Mouse (Mus musculus): Measurements from ENCODE around the gene Efr3b. TPM values are rescaled to one million over a fixed set of nuclear protein-coding genes. Genes with fewer than 3 reads are reported as not detected.

Efr3b gene
- total and polyA plus RNA-seq, 2 experiments from 2014 or later = 32.8 to 111 TPM

DNA sequence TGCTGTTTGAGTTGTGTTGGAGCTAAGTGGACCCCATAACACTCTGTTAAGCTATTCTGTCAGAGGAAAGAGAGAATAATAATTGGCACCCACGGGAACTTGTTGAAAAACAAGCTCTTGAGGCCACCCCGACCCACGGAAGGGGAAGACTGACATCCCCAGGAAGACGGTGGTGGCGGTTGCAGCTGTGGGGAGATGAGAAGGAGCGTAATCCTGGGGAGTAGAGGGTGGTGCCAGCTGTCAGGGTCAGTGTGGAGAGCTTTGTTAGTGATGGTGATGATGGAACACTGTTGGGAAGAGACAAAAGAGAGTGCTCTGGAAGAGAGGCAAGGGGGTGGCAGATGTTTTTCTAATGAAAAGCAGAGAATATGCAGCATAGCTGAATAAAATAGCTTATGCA is 9.3 kb upstream of the Efr3b start:
- Histone ChIP-seq H3K36me3 (ENCODE audit: insufficient read depth, low read length) (no peaks in the 10 kb centered on the region), H3K27ac (ENCODE audit: low read depth, low read length) (no peak overlapping the region), H3K9me3 (ENCODE audit: low read length) (no peaks in the 10 kb centered on the region), H3K4me2 (ENCODE audit: low read depth, low read length, poor library complexity, severe bottlenecking) (no peak overlapping the region), H3K27me3 (ENCODE audit: insufficient read depth, low read length) (no peaks in the 10 kb centered on the region), H3K4me3 (ENCODE audit: low read depth, low read length) (no peak overlapping the region), H3K4me1 (ENCODE audit: insufficient read depth, low read length) (no peaks in the 10 kb centered on the region), H3K9ac (replicated peaks; ENCODE audit: low read length, poor library complexity, severe bottlenecking) (no peak overlapping the region)
- DNase-seq (ENCODE audit: low spot score) = no peak
- TF ChIP-seq CTCF (IDR thresholded peaks at IDR 0.05) = no peak
- no peak for ATAC-seq (ENCODE audit: low FRiP score)
- 47% methylated on average over 6 of the region's 6 CpGs for WGBS

DNA sequence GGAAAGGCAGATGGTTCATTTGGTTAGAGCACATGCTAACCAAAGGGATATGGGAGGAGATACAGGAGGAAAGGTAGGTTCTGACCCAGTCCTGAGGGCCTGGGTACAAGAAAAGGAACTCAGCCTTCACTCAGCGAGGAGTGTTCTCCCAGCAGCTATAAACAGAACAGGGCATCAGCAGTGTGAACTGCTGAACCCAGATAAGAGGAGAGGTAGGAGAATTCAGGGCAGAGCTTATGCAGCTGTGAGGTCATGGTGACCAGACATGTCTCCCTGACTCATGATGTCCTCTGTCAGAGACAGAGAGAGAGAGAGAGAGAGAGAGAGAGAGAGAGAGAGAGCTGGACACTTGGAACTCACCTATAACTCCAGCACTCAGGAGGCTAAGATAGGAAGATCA is 7.3 kb upstream of the Efr3b start:
- Histone ChIP-seq H3K27me3 (ENCODE audit: insufficient read depth, low read length) (no peaks in the 10 kb centered on the region), H3K36me3 (ENCODE audit: insufficient read depth, low read length) (no peaks in the 10 kb centered on the region), H3K9me3 (ENCODE audit: low read length) (no peaks in the 10 kb centered on the region), H3K27ac (ENCODE audit: low read depth, low read length) (no peak overlapping the region), H3K9ac (replicated peaks; ENCODE audit: low read length, poor library complexity, severe bottlenecking) (no peak overlapping the region), H3K4me3 (ENCODE audit: low read depth, low read length) (no peak overlapping the region), H3K4me1 (ENCODE audit: insufficient read depth, low read length) (no peaks in the 10 kb centered on the region), H3K4me2 (ENCODE audit: low read depth, low read length, poor library complexity, severe bottlenecking) (no peak overlapping the region)
- no peak for ATAC-seq (ENCODE audit: low FRiP score)
- WGBS = 84% methylated on average over 1 of the region's 1 CpGs
- TF ChIP-seq CTCF (IDR thresholded peaks at IDR 0.05) = no peak
- no peak for DNase-seq (ENCODE audit: low spot score)

DNA sequence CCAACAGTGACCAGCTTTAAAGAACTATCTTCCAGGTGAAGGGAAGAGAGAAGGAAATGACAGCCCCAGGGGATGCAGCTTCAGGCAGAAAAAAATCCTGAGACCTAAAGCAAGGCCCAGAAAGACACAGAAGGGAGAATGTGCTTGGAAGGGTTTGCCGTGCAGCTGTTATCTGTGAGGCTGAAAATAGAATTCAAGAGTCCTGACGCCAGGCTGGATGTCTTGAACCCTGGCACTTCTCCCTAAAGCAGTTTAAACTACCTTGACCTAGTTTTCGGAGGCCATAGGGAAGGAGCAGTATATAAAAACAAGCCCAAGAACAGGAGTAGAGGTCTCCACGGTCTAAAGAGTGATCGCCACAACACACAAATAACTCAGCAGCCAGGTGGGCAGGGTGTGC is 3.7 kb upstream of the Efr3b start:
- Histone ChIP-seq H3K9ac (replicated peaks; ENCODE audit: low read length, poor library complexity, severe bottlenecking) (no peak overlapping the region), H3K27ac (ENCODE audit: low read depth, low read length) (no peak overlapping the region), H3K9me3 (ENCODE audit: low read length) (no peaks in the 10 kb centered on the region), H3K36me3 (ENCODE audit: insufficient read depth, low read length) (no peaks in the 10 kb centered on the region), H3K27me3 (ENCODE audit: insufficient read depth, low read length) (no peaks in the 10 kb centered on the region), H3K4me2 (ENCODE audit: low read depth, low read length, poor library complexity, severe bottlenecking) (no peak overlapping the region), H3K4me1 (ENCODE audit: insufficient read depth, low read length) (0 out of 2 replicates have a peak, but pooled peaks cover 3% of the 10 kb centered on the region), H3K4me3 (ENCODE audit: low read depth, low read length) (no peak overlapping the region)
- ATAC-seq (ENCODE audit: low FRiP score) (no peak), DNase-seq (ENCODE audit: low spot score) (no peak)
- 70% methylated on average over 5 of the region's 5 CpGs for WGBS
- no peak for TF ChIP-seq CTCF (IDR thresholded peaks at IDR 0.05)

GRCm38 (mm10) chr12:4039046-4039445 is 331 bp upstream of the Efr3b start:
- H3K4me1 ChIP-seq (ENCODE audit: insufficient read depth, low read length) = peaks cover 10% of the 10 kb centered on the region
- H3K27me3 ChIP-seq (ENCODE audit: insufficient read depth, low read length) = no peaks in the 10 kb centered on the region
- peak overlapping the region; percentile 55 for H3K4me2 ChIP-seq (ENCODE audit: low read depth, low read length, poor library complexity, severe bottlenecking)
- H3K9me3 ChIP-seq (ENCODE audit: low read length) = no peaks in the 10 kb centered on the region
- DNase-seq (ENCODE audit: low spot score) (no peak), ATAC-seq (ENCODE audit: low FRiP score) (no peak; the same call in none of the 2 replicates)
- WGBS = 4% methylated on average over 13 of the region's 13 CpGs
- H3K36me3 ChIP-seq (ENCODE audit: insufficient read depth, low read length) = no peaks in the 10 kb centered on the region
- no peak for TF ChIP-seq CTCF (IDR thresholded peaks at IDR 0.05)
- H3K9ac ChIP-seq (replicated peaks; ENCODE audit: low read length, poor library complexity, severe bottlenecking) = peak overlapping the region; percentile 82
- H3K27ac ChIP-seq (ENCODE audit: low read depth, low read length) = peak overlapping the region; percentile 74
- H3K4me3 ChIP-seq (ENCODE audit: low read depth, low read length) = peak overlapping the region; percentile 88

- peak overlapping the region; percentile 74; the same call in 1 of the 2 replicates for H3K27ac ChIP-seq (ENCODE audit: low read depth, low read length)
- peak overlapping the region; percentile 88 for H3K4me3 ChIP-seq (ENCODE audit: low read depth, low read length)
- ATAC-seq (ENCODE audit: low FRiP score) (no peak), DNase-seq (ENCODE audit: low spot score) (no peak)
- H3K27me3 ChIP-seq (ENCODE audit: insufficient read depth, low read length) = no peaks in the 10 kb centered on the region
- H3K9me3 ChIP-seq (ENCODE audit: low read length) = no peaks in the 10 kb centered on the region
- WGBS = 11% methylated on average over 5 of the region's 5 CpGs
- H3K9ac ChIP-seq (replicated peaks; ENCODE audit: low read length, poor library complexity, severe bottlenecking) = peak overlapping the region; percentile 82
- peak overlapping the region; percentile 55 for H3K4me2 ChIP-seq (ENCODE audit: low read depth, low read length, poor library complexity, severe bottlenecking)
- peaks cover 10% of the 10 kb centered on the region for H3K4me1 ChIP-seq (ENCODE audit: insufficient read depth, low read length)
- TF ChIP-seq CTCF (IDR thresholded peaks at IDR 0.05) = no peak
- no peaks in the 10 kb centered on the region for H3K36me3 ChIP-seq (ENCODE audit: insufficient read depth, low read length)
Observed at GRCm38 (mm10) chr12:4037511-4037910, 1.2 kb downstream of the Efr3b start.

GRCm38 (mm10) chr12:4036157-4036556 is 2.6 kb downstream of the Efr3b start:
- Histone ChIP-seq H3K9ac (replicated peaks; ENCODE audit: low read length, poor library complexity, severe bottlenecking) (no peak overlapping the region), H3K4me1 (ENCODE audit: insufficient read depth, low read length) (peaks cover 10% of the 10 kb centered on the region), H3K36me3 (ENCODE audit: insufficient read depth, low read length) (no peaks in the 10 kb centered on the region), H3K9me3 (ENCODE audit: low read length) (no peaks in the 10 kb centered on the region), H3K4me2 (ENCODE audit: low read depth, low read length, poor library complexity, severe bottlenecking) (no peak overlapping the region), H3K27me3 (ENCODE audit: insufficient read depth, low read length) (no peaks in the 10 kb centered on the region), H3K27ac (ENCODE audit: low read depth, low read length) (no peak overlapping the region), H3K4me3 (ENCODE audit: low read depth, low read length) (no peak overlapping the region)
- DNase-seq (ENCODE audit: low spot score) (no peak), ATAC-seq (ENCODE audit: low FRiP score) (no peak)
- no peak for TF ChIP-seq CTCF (IDR thresholded peaks at IDR 0.05)
- 88% methylated on average over 5 of the region's 5 CpGs for WGBS
